Mouse (Mus musculus) liver, postnatal 0 days (tissue): Measurements from ENCODE around the gene Izumo1. TPM values are rescaled to one million over a fixed set of nuclear protein-coding genes. Genes with fewer than 3 reads are reported as not detected.

Source experiments
- ATAC-seq: fragments of 200-750 bp; cut with Nextera tagmentation; 2 replicates; pipeline ENCODE4 v1.8.0; 2017; ENCODE audit warnings: mild to moderate bottlenecking, moderate library complexity
- DNase-seq: peaks from one replicate; pipeline ENCODE4 v3.0.0-alpha.2; 2016
- H3K27ac ChIP-seq: fragments of 300-500 bp; sonication (generic); 2 replicates; pipeline ENCODE4 v1.5.1; 2014; ENCODE audit warnings: antibody characterized with exemption, moderate library complexity, mild to moderate bottlenecking, low read depth
- H3K27me3 ChIP-seq: fragments of 300-500 bp; sonication (generic); 2 replicates; pipeline ENCODE4 v1.6.1; 2014; ENCODE audit warnings: low read length, control low read depth, mixed read lengths; ENCODE audit not compliant: insufficient read depth
- H3K36me3 ChIP-seq: fragments of 300-500 bp; sonication (generic); replicated peaks from 2 replicates; pipeline ENCODE4 v1.6.1; 2014; ENCODE audit warnings: mild to moderate bottlenecking, control low read depth, low read length, moderate library complexity, mixed read lengths; ENCODE audit not compliant: insufficient read depth
- H3K4me1 ChIP-seq: fragments of 300-500 bp; sonication (generic); 2 replicates; pipeline ENCODE4 v1.6.1; 2014; ENCODE audit warnings: antibody characterized with exemption, mild to moderate bottlenecking, control low read depth; ENCODE audit not compliant: insufficient read depth
- H3K4me2 ChIP-seq: fragments of 300-500 bp; sonication (generic); 2 replicates; pipeline ENCODE4 v1.6.1; 2014; ENCODE audit warnings: low read depth, mild to moderate bottlenecking, low read length, moderate library complexity, mixed read lengths
- H3K4me3 ChIP-seq: fragments of 300-500 bp; sonication (generic); 2 replicates; pipeline ENCODE4 v1.5.1; 2014; ENCODE audit warnings: low read depth, low read length
- H3K9ac ChIP-seq: fragments of 300-500 bp; sonication (generic); replicated peaks from 2 replicates; pipeline ENCODE4 v1.6.1; 2014; ENCODE audit warnings: mild to moderate bottlenecking, moderate library complexity
- H3K9me3 ChIP-seq: fragments of 300-500 bp; sonication (generic); 2 replicates; pipeline ENCODE4 v1.6.1; 2016; ENCODE audit warnings: mild to moderate bottlenecking, control low read depth, low read length, mixed read lengths
- CTCF ChIP-seq: sonication (generic); IDR thresholded peaks from 2 replicates; pipeline ENCODE4 v1.5.1; 2016; ENCODE audit warnings: antibody characterized with exemption, low read depth
- EP300 ChIP-seq: IDR thresholded peaks from 2 replicates; pipeline ENCODE4 v1.6.1; 2016; ENCODE audit warnings: antibody characterized with exemption, low read depth, mild to moderate bottlenecking
- WGBS: fragments of 180-500 bp; shearing (Covaris S2); extraction: QIAGEN DNeasy Blood & Tissue Kit; methylation state at CpG from one replicate; pipeline ENCODE4 v1.1.7; 2014; ENCODE audit not compliant: insufficient replicate concordance; 5-methylcytosine and 5-hydroxymethylcytosine counted together
- polyA plus RNA-seq: library from polyadenylated mRNA; unstranded; fragments of >200 nt; fragmentation: Nextera tagmentation; extraction: Ambion mirVana; gene quantifications from 2 replicates; pipeline ENCODE4 v1.2.1, GENCODE M21; 2015

The Izumo1 gene
- polyA plus RNA-seq, 1 experiment from 2014 or later = 0.09 TPM

DNA sequence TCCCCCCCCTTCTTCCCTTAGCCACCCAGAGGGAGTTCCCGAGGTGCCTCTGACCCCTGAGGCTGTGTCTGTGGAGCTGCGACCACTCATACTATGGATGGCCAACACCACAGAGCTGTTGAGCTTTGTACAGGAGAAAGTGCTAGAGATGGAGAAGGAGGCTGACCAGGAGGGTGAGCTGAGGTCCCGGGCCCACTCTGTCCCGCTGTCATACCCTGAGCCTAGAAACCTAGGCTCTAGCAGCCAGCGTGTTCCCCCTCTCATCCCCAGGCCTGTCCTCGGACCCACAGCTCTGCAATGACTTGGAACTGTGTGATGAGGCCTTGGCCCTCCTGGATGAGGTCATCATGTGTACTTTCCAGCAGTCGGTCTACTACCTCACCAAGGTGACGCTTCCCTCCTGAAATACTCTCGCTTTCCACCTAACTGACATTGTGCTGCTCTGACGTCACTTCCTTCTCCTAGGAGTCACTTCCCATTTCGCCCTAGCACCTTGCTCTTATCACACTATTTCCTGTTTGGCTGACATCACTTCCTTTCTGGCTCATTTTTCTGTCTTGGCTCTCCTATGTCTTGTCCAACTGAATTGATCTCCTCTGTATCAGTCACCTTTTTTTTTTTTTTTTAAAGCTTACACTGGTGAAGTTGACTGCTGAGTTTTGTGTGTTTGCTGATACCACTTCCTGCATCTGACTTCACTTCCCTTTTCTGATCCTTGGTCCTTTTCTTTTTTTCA lies 13.5 kb downstream of the Izumo1 start:
- H3K36me3 ChIP-seq = no peaks in the 10 kb centered on the region
- H3K9me3 ChIP-seq = no peaks in the 10 kb centered on the region
- H3K4me2 ChIP-seq = no peak overlapping the region
- no peak for DNase-seq
- peaks cover 6% of the 10 kb centered on the region; the same call in 1 of the 2 replicates for H3K27me3 ChIP-seq
- ATAC-seq = peak; percentile 33
- peak overlapping the region; percentile 41; the same call in 1 of the 2 replicates for H3K27ac ChIP-seq
- H3K4me1 ChIP-seq = 0 out of 2 replicates have a peak, but pooled peaks cover 3% of the 10 kb centered on the region
- no peak overlapping the region for H3K9ac ChIP-seq
- WGBS = 59% methylated on average over 11 of the region's 11 CpGs
- TF ChIP-seq CTCF = no peak
- no peak for TF ChIP-seq EP300
- H3K4me3 ChIP-seq = no peak overlapping the region

GRCm38 (mm10) chr7:45635711-45636688 lies 14.4 kb downstream of the Izumo1 start:
- Histone ChIP-seq H3K36me3 (no peaks in the 10 kb centered on the region), H3K4me3 (no peak overlapping the region), H3K27ac (0 out of 2 replicates have a peak overlapping the region, but pooled peaks have one; percentile 25), H3K9ac (no peak overlapping the region), H3K27me3 (peaks cover 6% of the 10 kb centered on the region; the same call in 1 of the 2 replicates), H3K4me2 (no peak overlapping the region), H3K4me1 (0 out of 2 replicates have a peak, but pooled peaks cover 3% of the 10 kb centered on the region), H3K9me3 (no peaks in the 10 kb centered on the region)
- no peak for TF ChIP-seq EP300
- TF ChIP-seq CTCF = no peak
- no peak for DNase-seq
- WGBS = 55% methylated on average over 15 of the region's 15 CpGs
- ATAC-seq = no peak

DNA sequence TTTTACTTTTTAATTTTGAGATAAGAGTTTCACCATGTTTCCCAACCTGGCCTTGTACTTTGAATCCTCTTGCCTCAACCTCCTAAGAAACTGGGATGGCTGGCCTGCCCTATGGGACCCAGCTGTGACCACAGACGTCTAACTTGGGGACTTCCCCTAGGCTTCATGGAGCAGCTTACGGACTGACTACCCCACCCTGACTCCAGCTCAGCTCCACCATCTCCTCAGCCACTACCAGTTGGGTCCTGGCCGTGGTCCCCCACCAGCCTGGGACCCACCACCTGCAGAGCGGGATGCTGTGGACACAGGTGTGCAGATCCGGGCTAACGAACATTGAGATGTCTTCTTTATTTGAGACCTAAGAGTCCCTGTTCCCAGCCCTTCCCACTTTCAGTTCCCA lies 16.1 kb downstream of the Izumo1 start:
- no peak overlapping the region for H3K27ac ChIP-seq
- TF ChIP-seq EP300 (no peak), CTCF (no peak)
- ATAC-seq (no peak), DNase-seq (no peak)
- H3K36me3 ChIP-seq = no peaks in the 10 kb centered on the region
- H3K9me3 ChIP-seq = no peaks in the 10 kb centered on the region
- no peaks in the 10 kb centered on the region; the same call in 1 of the 2 replicates for H3K4me1 ChIP-seq
- H3K4me3 ChIP-seq = no peak overlapping the region
- WGBS = 84% methylated on average over 6 of the region's 6 CpGs
- no peaks in the 10 kb centered on the region; the same call in 1 of the 2 replicates for H3K27me3 ChIP-seq
- no peak overlapping the region for H3K4me2 ChIP-seq
- H3K9ac ChIP-seq = no peak overlapping the region

GRCm38 (mm10) chr7:45638623-45639401 lies 17.2 kb downstream of the Izumo1 start:
- WGBS = 58% methylated on average over 29 of the region's 29 CpGs
- Histone ChIP-seq H3K4me3 (no peak overlapping the region), H3K4me2 (no peak overlapping the region), H3K36me3 (no peaks in the 10 kb centered on the region), H3K27me3 (no peaks in the 10 kb centered on the region; the same call in 1 of the 2 replicates), H3K27ac (no peak overlapping the region), H3K9ac (no peak overlapping the region), H3K9me3 (no peaks in the 10 kb centered on the region), H3K4me1 (peaks cover 5% of the 10 kb centered on the region; the same call in 1 of the 2 replicates)
- DNase-seq (peak; percentile 78), ATAC-seq (peak; percentile 78)
- TF ChIP-seq CTCF = no peak
- no peak for TF ChIP-seq EP300

DNA sequence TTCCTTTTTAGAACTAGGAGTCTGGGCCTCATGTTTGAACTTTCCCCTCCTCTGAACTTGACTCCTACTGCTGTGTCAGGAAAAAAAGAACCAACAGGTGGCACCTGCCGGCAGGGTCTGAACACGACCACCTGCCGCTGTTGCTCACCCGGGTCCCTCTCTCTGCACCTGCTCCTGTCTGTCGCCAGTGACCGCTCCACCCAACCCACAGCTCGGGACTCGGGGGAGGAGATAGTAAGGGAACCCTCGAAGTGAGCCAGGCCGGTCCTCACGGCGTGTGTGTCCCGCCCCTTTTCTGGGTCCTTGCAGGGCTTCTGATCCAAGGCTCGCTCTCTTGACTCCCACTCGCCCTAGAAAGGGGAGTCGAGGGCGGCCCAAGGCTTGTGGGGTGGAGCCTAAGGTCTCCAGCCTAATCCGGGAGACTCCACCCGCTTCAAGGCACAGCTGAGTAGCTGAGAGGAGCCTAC lies 18.0 kb downstream of the Izumo1 start, which contains the start of gene Mamstr:
Gene Mamstr (plus strand): TSS at position 417 of the 467 bp plus-strand sequence.
- Histone ChIP-seq H3K4me2 (no peak within 1 kb of the TSS), H3K36me3 (no peaks in the 10 kb centered on the region), H3K9me3 (no peaks in the 10 kb centered on the region), H3K4me1 (peaks cover 9% of the 10 kb centered on the region; the same call in 1 of the 2 replicates), H3K4me3 (no peak within 1 kb of the TSS), H3K27me3 (peaks cover 7% of the 10 kb centered on the region; the same call in 1 of the 2 replicates), H3K9ac (no peak within 1 kb of the TSS), H3K27ac (no peak within 1 kb of the TSS)
- TF ChIP-seq CTCF (no peak), EP300 (no peak)
- no peak for ATAC-seq
- 56% methylated on average over 19 of the region's 19 CpGs for WGBS
- DNase-seq = no peak
